Mouse (Mus musculus): ENCODE data around the gene Rell1. TPM values are rescaled to one million over a fixed set of nuclear protein-coding genes. Genes with fewer than 3 reads are reported as not detected.

The Rell1 gene
- total RNA-seq, 4 experiments from 2014 or later: 9.6 to 10.7 (median 9.8) TPM

- no peak for DNase-seq (ENCODE audit: low spot score)
Measured at GRCm38 (mm10) chr5:63952039-63952438, 16.7 kb downstream of the Rell1 start.

GRCm38 (mm10) chr5:63951421-63951911, 17.2 kb downstream of the Rell1 start:
- DNase-seq (ENCODE audit: low spot score): peak; percentile 77

- no peak for DNase-seq (ENCODE audit: low spot score)
Measured at GRCm38 (mm10) chr5:63949195-63949594, 19.5 kb downstream of the Rell1 start.

DNA sequence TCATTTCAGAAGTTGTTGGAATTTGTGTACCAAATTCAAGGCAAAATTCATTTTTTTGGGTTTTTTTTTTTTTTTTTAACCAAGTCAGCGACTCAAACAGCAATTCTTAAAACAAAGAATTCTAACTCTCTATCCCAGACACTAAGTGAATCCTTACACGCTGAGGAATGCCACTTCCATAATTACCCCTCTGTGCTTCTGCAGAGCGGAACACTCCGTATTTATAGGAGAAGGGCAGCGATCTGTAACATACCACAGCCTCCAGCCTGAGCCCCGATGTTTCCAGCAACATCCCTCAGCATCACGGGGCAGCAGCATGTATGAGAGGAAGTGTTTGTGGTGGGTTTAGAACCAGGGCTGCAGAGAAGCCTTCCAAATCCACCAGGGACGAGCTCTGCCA, 21.2 kb downstream of the Rell1 start:
- no peak for DNase-seq (ENCODE audit: low spot score)

- no peak for DNase-seq (ENCODE audit: low spot score)
Measured at GRCm38 (mm10) chr5:63943291-63943690, 25.4 kb downstream of the Rell1 start.

- no peak for DNase-seq (ENCODE audit: low spot score)
Measured at GRCm38 (mm10) chr5:63941891-63942290, 26.8 kb downstream of the Rell1 start.

DNA sequence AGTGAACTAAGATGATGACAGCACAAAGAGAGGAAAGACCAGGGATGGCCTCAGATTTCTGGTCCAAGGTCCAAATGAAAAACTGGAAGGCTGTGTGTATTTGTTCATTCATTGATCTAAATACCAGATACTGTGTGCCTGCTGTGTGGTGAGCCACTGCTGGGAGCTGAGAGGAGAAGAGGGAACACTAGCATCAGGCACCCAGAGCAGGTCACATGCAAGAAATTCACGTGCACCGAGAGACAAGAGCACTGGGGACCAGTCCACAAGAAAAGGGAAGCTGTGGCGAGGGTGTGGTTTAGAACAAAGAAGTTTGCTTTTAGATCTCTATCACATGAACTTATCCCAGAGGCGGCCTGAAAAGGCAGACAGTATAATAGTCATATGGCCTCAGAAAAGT, 30.1 kb downstream of the Rell1 start:
- DNase-seq (ENCODE audit: low spot score): peak; percentile 42

DNA sequence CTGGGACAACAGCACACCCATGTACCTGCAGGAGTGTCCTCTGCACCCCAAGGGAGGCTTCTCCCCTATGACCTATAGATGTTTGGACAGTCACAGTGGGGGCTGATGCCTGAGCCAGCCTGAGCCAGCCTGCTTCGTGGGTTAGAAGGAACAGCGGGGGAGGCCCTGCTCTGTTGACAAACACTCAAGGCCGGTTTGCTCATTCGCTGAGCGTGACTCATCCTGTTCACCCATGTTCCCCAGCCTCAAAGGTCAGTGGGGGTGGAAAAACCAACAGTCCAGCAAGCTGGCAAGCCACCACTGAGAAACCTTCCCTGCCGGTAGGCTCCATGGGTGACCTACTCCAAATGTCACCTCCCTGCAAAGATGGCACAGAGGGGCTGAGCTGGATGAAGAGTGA, 32.0 kb downstream of the Rell1 start:
- DNase-seq (ENCODE audit: low spot score): no peak

DNA sequence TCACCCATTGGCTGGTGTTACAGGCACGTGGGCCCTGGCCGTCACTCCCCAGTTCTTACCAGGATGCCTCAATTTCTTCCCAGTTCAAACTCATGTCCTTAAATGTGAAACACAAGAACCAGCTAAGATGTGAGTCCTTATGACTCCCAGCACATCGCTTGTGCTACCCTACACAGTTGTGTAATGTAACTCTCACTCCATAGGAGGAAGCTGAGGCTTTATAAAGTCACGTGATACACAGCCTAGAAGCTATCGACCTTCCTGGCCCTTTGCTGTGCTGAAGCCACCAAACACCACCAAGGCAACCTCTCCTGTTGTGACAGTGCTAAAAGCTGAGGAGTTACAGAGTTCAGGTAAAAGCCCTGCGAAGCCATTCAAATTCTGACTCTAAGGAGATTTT, 33.1 kb downstream of the Rell1 start:
- DNase-seq (ENCODE audit: low spot score): no peak

DNA sequence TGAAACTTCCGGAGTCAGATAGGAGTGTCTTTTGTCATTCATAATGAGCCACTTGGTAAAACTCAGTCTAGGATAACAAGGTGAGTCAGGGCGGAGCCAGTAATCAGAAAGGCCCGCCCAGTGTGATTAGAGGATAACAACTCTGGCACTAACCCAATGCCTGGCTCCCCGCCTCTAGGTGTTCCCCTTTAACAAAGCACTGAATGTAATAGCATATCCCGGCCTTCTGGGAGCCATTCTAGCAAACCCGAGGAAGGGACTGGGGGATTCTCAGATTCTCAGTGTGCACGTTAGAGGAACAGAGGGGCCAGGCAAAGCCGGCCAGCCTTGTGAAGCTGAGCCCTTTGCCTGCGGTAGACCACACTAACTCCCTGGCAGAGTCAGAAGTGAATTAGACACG, 35.9 kb downstream of the Rell1 start:
- no peak for DNase-seq (ENCODE audit: low spot score)

GRCm38 (mm10) chr5:63930824-63931358, 37.8 kb downstream of the Rell1 start:
- no peak for DNase-seq (ENCODE audit: low spot score)

GRCm38 (mm10) chr5:63925035-63925628, 43.6 kb downstream of the Rell1 start:
- DNase-seq (ENCODE audit: low spot score): no peak

DNA sequence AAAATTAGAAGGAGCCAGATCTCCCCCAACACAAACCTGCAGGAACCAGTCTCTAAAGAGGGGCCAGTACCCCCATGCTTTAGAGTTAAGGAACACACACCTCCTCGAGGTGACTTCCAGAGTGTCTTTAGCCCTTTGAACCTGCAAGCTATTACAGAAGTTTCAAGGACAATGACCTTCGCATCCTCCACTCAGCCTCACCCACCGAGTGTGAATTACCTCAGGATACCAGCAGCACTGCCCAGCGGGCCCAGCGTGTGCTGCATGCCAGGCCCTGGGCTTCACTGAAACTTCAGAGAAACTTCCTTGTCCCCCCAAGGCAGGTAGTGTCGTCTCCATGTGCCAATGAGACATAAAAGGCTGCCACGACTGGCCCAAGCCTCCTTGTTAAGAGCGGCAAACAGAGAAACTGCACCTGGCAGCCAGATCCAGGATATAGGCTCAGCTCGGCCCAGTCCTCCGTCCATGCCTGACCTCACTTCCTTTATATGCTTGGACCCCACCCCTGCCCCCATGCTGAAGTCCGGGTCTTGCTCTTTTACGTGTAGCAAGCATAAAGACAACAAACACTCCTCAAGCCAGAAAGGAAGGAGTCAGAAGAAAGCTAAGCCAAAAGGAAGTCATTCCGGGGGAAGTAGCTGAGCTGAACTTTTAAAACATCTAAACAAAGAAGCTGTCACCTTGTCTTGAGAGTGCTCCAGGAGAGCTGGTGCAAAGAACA, 45.2 kb downstream of the Rell1 start:
- peak; percentile 24 for DNase-seq (ENCODE audit: low spot score)

GRCm38 (mm10) chr5:63918201-63918600, 50.5 kb downstream of the Rell1 start:
- DNase-seq (ENCODE audit: low spot score): no peak

GRCm38 (mm10) chr5:63916457-63917139, 52.1 kb downstream of the Rell1 start:
- DNase-seq (ENCODE audit: low spot score): no peak

GRCm38 (mm10) chr5:63914896-63915295, 53.8 kb downstream of the Rell1 start:
- DNase-seq (ENCODE audit: low spot score): no peak

DNA sequence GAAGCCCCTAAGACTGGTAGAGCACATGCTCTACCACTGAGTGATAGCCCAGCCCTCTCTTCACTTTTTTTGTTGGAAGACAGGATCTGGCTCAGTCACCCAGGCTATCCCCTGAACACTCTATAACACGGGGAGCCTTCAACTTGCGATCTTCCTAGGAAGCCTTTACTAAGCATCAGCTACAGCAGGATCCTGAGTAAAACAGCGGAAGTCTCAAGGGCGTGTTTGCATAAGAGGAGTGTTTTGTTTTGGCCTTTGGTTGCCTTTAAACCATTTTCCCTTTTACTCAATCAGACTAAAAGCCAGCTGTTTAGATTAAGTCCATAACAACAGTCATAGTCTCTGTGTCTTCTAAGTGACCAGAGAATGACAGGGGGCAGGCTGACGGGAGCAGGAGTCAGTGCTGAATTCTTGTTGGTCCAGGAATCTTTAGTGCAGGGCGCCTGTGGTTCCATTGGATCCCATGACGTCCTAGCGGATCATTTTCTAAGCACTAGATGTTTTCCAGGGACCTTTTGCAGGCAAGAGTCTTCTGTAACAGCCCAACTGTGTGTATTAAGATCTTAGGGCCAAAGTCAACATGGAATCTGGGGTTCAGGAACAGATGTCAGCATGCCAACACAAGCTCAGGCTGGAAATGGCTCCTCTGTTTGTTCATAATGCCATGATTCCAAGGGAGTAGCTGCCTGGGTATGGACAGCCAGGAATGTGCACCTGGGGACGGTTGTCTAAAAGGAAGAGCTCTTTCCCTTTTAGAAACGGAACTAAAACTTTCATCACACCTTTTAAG, 58.3 kb downstream of the Rell1 start:
- DNase-seq (ENCODE audit: low spot score): no peak

- no peak for DNase-seq (ENCODE audit: low spot score)
Measured at GRCm38 (mm10) chr5:63907513-63907912, 61.2 kb downstream of the Rell1 start.

GRCm38 (mm10) chr5:63906149-63907093, 62.3 kb downstream of the Rell1 start:
- DNase-seq (ENCODE audit: low spot score): peak; percentile 86

DNA sequence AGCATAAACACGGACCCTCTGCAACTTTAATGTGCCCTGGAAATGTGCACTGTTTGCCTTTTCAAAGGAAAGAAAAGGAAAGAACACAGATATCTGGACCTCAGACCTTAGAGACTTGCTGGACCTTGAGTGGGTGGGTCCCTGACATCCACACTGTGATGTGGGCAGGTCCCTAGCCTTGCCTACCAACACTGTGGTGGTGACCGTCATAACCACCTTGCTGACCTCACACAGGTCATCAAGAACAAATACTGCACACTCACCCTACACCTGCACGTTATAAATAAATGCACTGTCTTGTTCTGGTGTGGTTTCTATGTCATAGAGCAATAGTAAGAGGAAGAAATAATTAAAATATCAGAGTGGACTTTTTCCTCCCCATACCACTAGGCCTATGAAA, 65.4 kb downstream of the Rell1 start:
- no peak for DNase-seq (ENCODE audit: low spot score)

- no peak for DNase-seq (ENCODE audit: low spot score)
Measured at GRCm38 (mm10) chr5:63897820-63898110, 70.9 kb downstream of the Rell1 start.

Measured in heart, adult 8-10 months (tissue).